Mouse (Mus musculus) CH12.LX (cell line): Measurements from ENCODE around the gene Aim2.

Experiments used
- CHD2 ChIP-seq: IDR thresholded peaks from 2 replicates; pipeline ENCODE4 v1.6.1; 2011; ENCODE audit warnings: low read length, improper control_type of control experiment
- CTCF ChIP-seq, 2 experiments: IDR thresholded peaks in 1 of 2; conservative IDR thresholded peaks in 1 of 2; 2 replicates each; pipeline ENCODE4 v1.5.1; 2011 to 2012; ENCODE audit warnings: low read depth in 2 of 2, low read length in 2 of 2, improper control_type of control experiment in 1 of 2, inconsistent platforms in 1 of 2, mild to moderate bottlenecking in 1 of 2, moderate library complexity in 1 of 2
- ELF1 ChIP-seq: IDR thresholded peaks from 2 replicates; pipeline ENCODE4 v1.6.1; 2014; ENCODE audit warnings: low read depth, mild to moderate bottlenecking, inconsistent platforms, low read length, improper control_type of control experiment
- EP300 ChIP-seq: IDR thresholded peaks from 2 replicates; pipeline ENCODE4 v1.6.1; 2011; ENCODE audit warnings: low read length, improper control_type of control experiment
- HCFC1 ChIP-seq: IDR thresholded peaks from 2 replicates; pipeline ENCODE4 v1.6.1; 2012; ENCODE audit warnings: low read depth, mild to moderate bottlenecking, inconsistent platforms, low read length, improper control_type of control experiment
- JUN ChIP-seq: IDR thresholded peaks from 2 replicates; pipeline ENCODE4 v1.6.1; 2011; ENCODE audit warnings: low read depth, mild to moderate bottlenecking, low read length, improper control_type of control experiment, moderate library complexity; ENCODE audit not compliant: insufficient read depth
- MAFK ChIP-seq: IDR thresholded peaks from 2 replicates; pipeline ENCODE4 v1.6.1; 2011; ENCODE audit warnings: low read length, improper control_type of control experiment; ENCODE audit not compliant: insufficient replicate concordance
- POLR2A ChIP-seq: IDR thresholded peaks from 2 replicates; pipeline ENCODE4 v1.6.1; 2011; ENCODE audit warnings: low read depth, mild to moderate bottlenecking, improper control_type of control experiment, low read length
- RAD21 ChIP-seq: IDR thresholded peaks from 2 replicates; pipeline ENCODE4 v1.6.1; 2011; ENCODE audit warnings: low read depth, mild to moderate bottlenecking, low read length, improper control_type of control experiment, moderate library complexity
- RCOR1 ChIP-seq: conservative IDR thresholded peaks from 2 replicates; pipeline ENCODE4 v1.6.1; 2012; ENCODE audit warnings: low read depth, mild to moderate bottlenecking, inconsistent platforms, low read length, improper control_type of control experiment
- UBTF ChIP-seq: IDR thresholded peaks from 2 replicates; pipeline ENCODE4 v1.6.1; 2012; ENCODE audit warnings: low read depth, mild to moderate bottlenecking, inconsistent platforms, low read length, improper control_type of control experiment, moderate library complexity
- ZC3H11A ChIP-seq: IDR thresholded peaks from 2 replicates; pipeline ENCODE4 v1.6.1; 2012; ENCODE audit warnings: low read depth, mild to moderate bottlenecking, inconsistent platforms, low read length, improper control_type of control experiment
- ZKSCAN1 ChIP-seq: IDR thresholded peaks from 2 replicates; pipeline ENCODE4 v1.6.1; 2012; ENCODE audit warnings: low read depth, inconsistent platforms, low read length, improper control_type of control experiment, borderline replicate concordance
- ZNF384 ChIP-seq: IDR thresholded peaks from 2 replicates; pipeline ENCODE4 v1.6.1; 2012; ENCODE audit warnings: low read depth, low read length, improper control_type of control experiment, inconsistent platforms

- TF ChIP-seq ZKSCAN1, result no peak
- TF ChIP-seq ELF1, result peak; percentile 41; the same call in 1 of the 2 replicates
- no peak for TF ChIP-seq MAFK
- no peak for TF ChIP-seq RAD21
- no peak for TF ChIP-seq CTCF (conservative IDR thresholded peaks at IDR 0.05 in 1 of 2, IDR thresholded peaks at IDR 0.05 in 1 of 2; ENCODE audit: low read depth in 2 of 2, low read length in 2 of 2)
- no peak for TF ChIP-seq RCOR1
- no peak for TF ChIP-seq ZC3H11A
- TF ChIP-seq ZNF384, result no peak
- no peak for TF ChIP-seq CHD2
- no peak for TF ChIP-seq HCFC1
- TF ChIP-seq POLR2A, result no peak
- TF ChIP-seq EP300, result no peak
- TF ChIP-seq UBTF, result no peak
- no peak for TF ChIP-seq JUN
Measured at GRCm38 (mm10) chr1:173389901-173390401, 39.3 kb downstream of the Aim2 start.
